26 mouse cellular contexts compared by ENCODE assay signal in genomic region chr12:82446609-82447024, GRCm38 (mm10).
"Had no signal": no experiment of that assay in that cellular context is flagged by ENCODE, and none has a peak within 500 bp of the region (broad histone marks: within the 10 kb centered on the region; RNA-seq: fewer than 3 reads in every experiment).

No protein-coding gene starts in this region.

- H3K9ac ChIP-seq: heart, embryonic 13.5 days; heart, embryonic 15.5 days; hindbrain, embryonic 12.5 days; hindbrain, embryonic 14.5 days; limb, embryonic 13.5 days; limb, embryonic 15.5 days; liver, embryonic 12.5 days; liver, embryonic 14.5 days had no signal

- ATAC-seq: hindbrain, postnatal 0 days; intestine, embryonic 16.5 days; liver, embryonic 12.5 days had no signal

- H3K4me2 ChIP-seq: heart, embryonic 13.5 days; heart, embryonic 15.5 days; hindbrain, embryonic 12.5 days; hindbrain, embryonic 14.5 days; limb, embryonic 13.5 days; limb, embryonic 15.5 days; liver, embryonic 12.5 days had no signal

- H3K27me3 ChIP-seq: heart, embryonic 13.5 days; heart, embryonic 15.5 days; hindbrain, embryonic 12.5 days; limb, embryonic 13.5 days; limb, embryonic 15.5 days; liver, embryonic 12.5 days had no signal

- H3K27ac ChIP-seq: gastrocnemius, adult 2 months; heart, embryonic 10.5 days; heart, embryonic 13.5 days; heart, embryonic 15.5 days; hindbrain, embryonic 12.5 days; hindbrain, embryonic 14.5 days; hindbrain, postnatal 0 days; layer of hippocampus, adult 2 months; limb, embryonic 13.5 days; limb, embryonic 15.5 days; liver, embryonic 12.5 days; liver, embryonic 14.5 days had no signal

- DNase-seq: gastrocnemius, adult 2 months; gastrocnemius, postnatal 10 days; gastrocnemius, postnatal 25 days; heart, adult 18-20 months; heart, postnatal 14 days; heart, postnatal 36 days; kidney, adult 18-20 months; kidney, adult 8-10 months; kidney, postnatal 10 days; kidney, postnatal 25 days; kidney, postnatal 4 days; layer of hippocampus, adult 9-11 months; layer of hippocampus, postnatal 36 days; left cerebral cortex, postnatal 4 days had no signal

- H3K4me3 ChIP-seq: gastrocnemius, adult 2 months; heart, embryonic 10.5 days; heart, embryonic 13.5 days; heart, embryonic 15.5 days; hindbrain, embryonic 12.5 days; layer of hippocampus, adult 2 months; limb, embryonic 13.5 days; limb, embryonic 15.5 days; liver, embryonic 12.5 days had no signal

- H3K9me3 ChIP-seq: heart, embryonic 10.5 days; heart, embryonic 13.5 days; heart, embryonic 15.5 days; hindbrain, embryonic 12.5 days; limb, embryonic 13.5 days; limb, embryonic 15.5 days; liver, embryonic 12.5 days had no signal

- H3K4me1 ChIP-seq: heart, embryonic 10.5 days; heart, embryonic 13.5 days; heart, embryonic 15.5 days; hindbrain, embryonic 12.5 days had no signal
